Mouse (Mus musculus) forebrain, embryonic 10.5 days (tissue): ENCODE measurements around the gene Ttc38. TPM values are rescaled to one million over a fixed set of nuclear protein-coding genes. Genes with fewer than 3 reads are reported as not detected.
"Not testable (repeated sequence)": the region's sequence is repeated elsewhere in the genome, so short reads cannot be mapped to it uniquely, and the experiment has no call there.

Source experiments
- DNase-seq: peaks from one replicate; pipeline ENCODE4 v3.0.0-alpha.2; 2017; ENCODE audit warnings: low spot score; ENCODE audit errors: extremely low spot score
- H3K27ac ChIP-seq: fragments of 300-500 bp; sonication (generic); 2 replicates; pipeline ENCODE4 v1.5.1; 2016; ENCODE audit warnings: mild to moderate bottlenecking
- H3K27me3 ChIP-seq: fragments of 300-500 bp; sonication (generic); 2 replicates; pipeline ENCODE4 v1.6.1; 2016; ENCODE audit warnings: mild to moderate bottlenecking; ENCODE audit not compliant: poor library complexity, severe bottlenecking
- H3K36me3 ChIP-seq: fragments of 300-500 bp; sonication (generic); replicated peaks from 2 replicates; pipeline ENCODE4 v1.6.1; 2016; ENCODE audit warnings: mild to moderate bottlenecking, moderate library complexity
- H3K4me1 ChIP-seq: fragments of 300-500 bp; sonication (generic); 2 replicates; pipeline ENCODE4 v1.6.1; 2016
- H3K4me3 ChIP-seq: fragments of 300-500 bp; sonication (generic); 2 replicates; pipeline ENCODE4 v1.5.1; 2016; ENCODE audit warnings: mild to moderate bottlenecking, moderate library complexity
- H3K9me3 ChIP-seq: fragments of 300-500 bp; sonication (generic); 2 replicates; pipeline ENCODE4 v1.6.1; 2016; ENCODE audit warnings: mild to moderate bottlenecking, moderate library complexity
- WGBS: fragments of 180-500 bp; shearing (Covaris S2); methylation state at CpG from one replicate; pipeline ENCODE4 v1.1.7; 2016; 5-methylcytosine and 5-hydroxymethylcytosine counted together
- polyA plus RNA-seq: library from polyadenylated mRNA; unstranded; fragments of >200 nt; fragmentation: Nextera tagmentation; extraction: Ambion mirVana; gene quantifications from 2 replicates; pipeline ENCODE4 v1.2.1, GENCODE M21; 2016

The Ttc38 gene
- polyA plus RNA-seq, 1 experiment from 2014 or later, result 3.1 TPM

- no peaks in the 10 kb centered on the region for H3K27me3 ChIP-seq
- no peaks in the 10 kb centered on the region for H3K36me3 ChIP-seq
- 54% methylated on average over 8 of the region's 8 CpGs for WGBS
- peak overlapping the region; percentile 84; the same call in 1 of the 2 replicates for H3K27ac ChIP-seq
- no peak for DNase-seq
- peaks cover 17% of the 10 kb centered on the region for H3K4me1 ChIP-seq
- peak overlapping the region; percentile 64 for H3K4me3 ChIP-seq
- H3K9me3 ChIP-seq, result no peaks in the 10 kb centered on the region
These were observed 493 bp downstream of the Ttc38 start for GRCm38 (mm10) chr15:85832599-85832998.

GRCm38 (mm10) chr15:85835335-85835734 lies 3.2 kb downstream of the Ttc38 start:
- WGBS, result 73% methylated on average over 3 of the region's 3 CpGs
- H3K4me3 ChIP-seq, result no peak overlapping the region
- no peaks in the 10 kb centered on the region for H3K9me3 ChIP-seq
- H3K4me1 ChIP-seq, result peaks cover 17% of the 10 kb centered on the region
- H3K36me3 ChIP-seq, result no peaks in the 10 kb centered on the region
- H3K27me3 ChIP-seq, result no peaks in the 10 kb centered on the region
- no peak for DNase-seq
- no peak overlapping the region for H3K27ac ChIP-seq

GRCm38 (mm10) chr15:85836887-85837286 lies 4.8 kb downstream of the Ttc38 start:
- Histone ChIP-seq H3K36me3 (no peaks in the 10 kb centered on the region), H3K27ac (no peak overlapping the region), H3K4me3 (no peak overlapping the region), H3K27me3 (no peaks in the 10 kb centered on the region), H3K9me3 (no peaks in the 10 kb centered on the region), H3K4me1 (peaks cover 18% of the 10 kb centered on the region)
- WGBS, result 94% methylated on average over 5 of the region's 5 CpGs
- no peak for DNase-seq

GRCm38 (mm10) chr15:85840983-85841382 lies 8.9 kb downstream of the Ttc38 start:
- 34% methylated on average over 6 of the region's 6 CpGs for WGBS
- Histone ChIP-seq H3K4me1 (peaks cover 9% of the 10 kb centered on the region), H3K27ac (no peak overlapping the region), H3K4me3 (no peak overlapping the region), H3K36me3 (no peaks in the 10 kb centered on the region), H3K9me3 (no peaks in the 10 kb centered on the region), H3K27me3 (no peaks in the 10 kb centered on the region)
- DNase-seq, result peak; percentile 23

GRCm38 (mm10) chr15:85841796-85842360 lies 9.8 kb downstream of the Ttc38 start:
- no peak overlapping the region for H3K4me3 ChIP-seq
- no peaks in the 10 kb centered on the region for H3K9me3 ChIP-seq
- H3K27me3 ChIP-seq, result no peaks in the 10 kb centered on the region
- H3K27ac ChIP-seq, result no peak overlapping the region
- 80% methylated on average over 5 of the region's 5 CpGs for WGBS
- peaks cover 9% of the 10 kb centered on the region for H3K4me1 ChIP-seq
- DNase-seq, result no peak
- no peaks in the 10 kb centered on the region for H3K36me3 ChIP-seq

GRCm38 (mm10) chr15:85845071-85845470 lies 13.0 kb downstream of the Ttc38 start:
- DNase-seq, result no peak
- Histone ChIP-seq H3K27me3 (no peaks in the 10 kb centered on the region), H3K27ac (no peak overlapping the region), H3K36me3 (no peaks in the 10 kb centered on the region), H3K4me1 (peaks cover 9% of the 10 kb centered on the region), H3K4me3 (no peak overlapping the region), H3K9me3 (no peaks in the 10 kb centered on the region)

GRCm38 (mm10) chr15:85851656-85852392 lies 19.7 kb downstream of the Ttc38 start:
- H3K27me3 ChIP-seq, result no peaks in the 10 kb centered on the region
- no peaks in the 10 kb centered on the region for H3K36me3 ChIP-seq
- no peaks in the 10 kb centered on the region for H3K9me3 ChIP-seq
- 85% methylated on average over 12 of the region's 12 CpGs for WGBS
- no peak overlapping the region for H3K27ac ChIP-seq
- no peak overlapping the region for H3K4me3 ChIP-seq
- H3K4me1 ChIP-seq, result no peaks in the 10 kb centered on the region
- no peak for DNase-seq

GRCm38 (mm10) chr15:85858980-85859489 lies 26.9 kb downstream of the Ttc38 start:
- DNase-seq, result peak; percentile 24
- Histone ChIP-seq H3K4me3 (peak overlapping the region; percentile 72), H3K27me3 (no peaks in the 10 kb centered on the region), H3K27ac (peak overlapping the region; percentile 93), H3K4me1 (peaks cover 25% of the 10 kb centered on the region), H3K9me3 (no peaks in the 10 kb centered on the region), H3K36me3 (peaks cover 32% of the 10 kb centered on the region)
- WGBS, result 12% methylated on average over 15 of the region's 15 CpGs

GRCm38 (mm10) chr15:85859490-85860031 lies 27.5 kb downstream of the Ttc38 start, which contains the start of gene Gtse1:
Gene Gtse1 (plus strand): TSS chr15:85859745.
- under 1% methylated on average over 42 of the region's 42 CpGs for WGBS

GRCm38 (mm10) chr15:85865913-85866312 lies 33.8 kb downstream of the Ttc38 start:
- not testable (repeated sequence) for H3K9me3 ChIP-seq, H3K27ac ChIP-seq, H3K27me3 ChIP-seq, DNase-seq, H3K4me1 ChIP-seq, H3K4me3 ChIP-seq
- 93% methylated on average over 7 of the region's 7 CpGs for WGBS
- H3K36me3 ChIP-seq, result peaks cover 99% of the 10 kb centered on the region

More at GRCm38 (mm10) chr15:85859490-85860031, 27.5 kb downstream of the Ttc38 start, which contains the start of gene Gtse1:
- Histone ChIP-seq H3K27me3 (no peaks in the 10 kb centered on the region), H3K4me1 (peaks cover 25% of the 10 kb centered on the region), H3K27ac (peak within 1 kb of the TSS; percentile 93), H3K9me3 (no peaks in the 10 kb centered on the region), H3K36me3 (peaks cover 37% of the 10 kb centered on the region), H3K4me3 (peak within 1 kb of the TSS; percentile 72)
- DNase-seq, result peak; percentile 96

GRCm38 (mm10) chr15:85867696-85868095 lies 35.6 kb downstream of the Ttc38 start:
- no peaks in the 10 kb centered on the region for H3K9me3 ChIP-seq
- peaks cover 100% of the 10 kb centered on the region for H3K36me3 ChIP-seq
- 60% methylated on average over 6 of the region's 6 CpGs for WGBS
- no peak overlapping the region for H3K27ac ChIP-seq
- no peaks in the 10 kb centered on the region for H3K27me3 ChIP-seq
- H3K4me3 ChIP-seq, result no peak overlapping the region
- no peaks in the 10 kb centered on the region for H3K4me1 ChIP-seq
- peak; percentile 62 for DNase-seq

GRCm38 (mm10) chr15:85877336-85877735 lies 45.2 kb downstream of the Ttc38 start:
- no peaks in the 10 kb centered on the region for H3K9me3 ChIP-seq
- H3K27me3 ChIP-seq, result no peaks in the 10 kb centered on the region
- WGBS, result 97% methylated on average over 7 of the region's 7 CpGs
- H3K4me3 ChIP-seq, result no peak overlapping the region
- H3K36me3 ChIP-seq, result peaks cover 56% of the 10 kb centered on the region
- no peak for DNase-seq
- H3K27ac ChIP-seq, result no peak overlapping the region
- peaks cover 24% of the 10 kb centered on the region for H3K4me1 ChIP-seq
